Mouse (Mus musculus): ENCODE measurements at regions not wholly inside any gene's neighbourhood (a gene's known extent, or its start where the extent isn't known, plus 50 kb on each side); places are given as distances from the start of the nearest gene placed in this dataset.

- H3K4me3 ChIP-seq = no peak overlapping the region
- H3K36me3 ChIP-seq = no peaks in the 10 kb centered on the region
- no peaks in the 10 kb centered on the region for H3K4me1 ChIP-seq
- 69% methylated on average over 8 of the region's 8 CpGs for WGBS (ENCODE audit: insufficient replicate concordance)
- no peak for ATAC-seq
- H3K9ac ChIP-seq = no peak overlapping the region
- H3K27ac ChIP-seq = no peak overlapping the region
- no peaks in the 10 kb centered on the region for H3K27me3 ChIP-seq (replicated peaks)
- H3K9me3 ChIP-seq (replicated peaks) = no peaks in the 10 kb centered on the region
- no peak overlapping the region for H3K4me2 ChIP-seq
Observed at GRCm38 (mm10) chr10:92367126-92367525, 355.1 kb downstream of the Nedd1 start.

- Histone ChIP-seq H3K4me3 (no peak overlapping the region), H3K27ac (no peak overlapping the region), H3K9ac (no peak overlapping the region), H3K4me1 (no peaks in the 10 kb centered on the region), H3K36me3 (no peaks in the 10 kb centered on the region), H3K9me3 (replicated peaks) (no peaks in the 10 kb centered on the region), H3K27me3 (replicated peaks) (no peaks in the 10 kb centered on the region), H3K4me2 (no peak overlapping the region)
- no peak for ATAC-seq
- WGBS (ENCODE audit: insufficient replicate concordance) = 71% methylated on average over 3 of the region's 3 CpGs
Observed at GRCm38 (mm10) chr10:92356738-92357137, 365.5 kb downstream of the Nedd1 start.

- H3K4me2 ChIP-seq = no peak overlapping the region
- no peak overlapping the region for H3K9ac ChIP-seq
- no peaks in the 10 kb centered on the region for H3K27me3 ChIP-seq (replicated peaks)
- no peak overlapping the region for H3K27ac ChIP-seq
- H3K9me3 ChIP-seq (replicated peaks) = no peaks in the 10 kb centered on the region
- no peaks in the 10 kb centered on the region for H3K36me3 ChIP-seq
- no peaks in the 10 kb centered on the region for H3K4me1 ChIP-seq
- 60% methylated on average over 6 of the region's 7 CpGs for WGBS (ENCODE audit: insufficient replicate concordance)
- H3K4me3 ChIP-seq = no peak overlapping the region
- no peak for ATAC-seq
Observed at GRCm38 (mm10) chr10:92349043-92349442, 373.2 kb downstream of the Nedd1 start.

GRCm38 (mm10) chr10:92347960-92348675 is 374.1 kb downstream of the Nedd1 start:
- no peaks in the 10 kb centered on the region for H3K9me3 ChIP-seq (replicated peaks)
- ATAC-seq = no peak
- H3K27ac ChIP-seq = no peak overlapping the region
- H3K36me3 ChIP-seq = no peaks in the 10 kb centered on the region
- no peak overlapping the region for H3K4me2 ChIP-seq
- WGBS (ENCODE audit: insufficient replicate concordance) = 66% methylated on average over 10 of the region's 10 CpGs
- no peak overlapping the region for H3K4me3 ChIP-seq
- no peak overlapping the region for H3K9ac ChIP-seq
- H3K4me1 ChIP-seq = no peaks in the 10 kb centered on the region
- no peaks in the 10 kb centered on the region for H3K27me3 ChIP-seq (replicated peaks)

- no peak overlapping the region for H3K9ac ChIP-seq
- no peak overlapping the region for H3K4me2 ChIP-seq
- 75% methylated on average over 2 of the region's 2 CpGs for WGBS (ENCODE audit: insufficient replicate concordance)
- H3K27ac ChIP-seq = no peak overlapping the region
- H3K4me1 ChIP-seq = no peaks in the 10 kb centered on the region
- H3K9me3 ChIP-seq (replicated peaks) = no peaks in the 10 kb centered on the region
- H3K27me3 ChIP-seq (replicated peaks) = no peaks in the 10 kb centered on the region
- ATAC-seq = no peak
- no peak overlapping the region for H3K4me3 ChIP-seq
- no peaks in the 10 kb centered on the region for H3K36me3 ChIP-seq
Observed at GRCm38 (mm10) chr10:92339671-92340070, 382.5 kb downstream of the Nedd1 start.

GRCm38 (mm10) chr10:92336949-92337348 is 385.3 kb downstream of the Nedd1 start:
- no peaks in the 10 kb centered on the region for H3K27me3 ChIP-seq (replicated peaks)
- ATAC-seq = no peak
- no peak overlapping the region for H3K4me3 ChIP-seq
- no peaks in the 10 kb centered on the region for H3K4me1 ChIP-seq
- no peak overlapping the region for H3K9ac ChIP-seq
- 54% methylated on average over 2 of the region's 2 CpGs for WGBS (ENCODE audit: insufficient replicate concordance)
- H3K36me3 ChIP-seq = no peaks in the 10 kb centered on the region
- H3K9me3 ChIP-seq (replicated peaks) = no peaks in the 10 kb centered on the region
- no peak overlapping the region for H3K27ac ChIP-seq
- no peak overlapping the region for H3K4me2 ChIP-seq

- no peak overlapping the region for H3K4me3 ChIP-seq
- no peak for ATAC-seq
- H3K4me2 ChIP-seq = no peak overlapping the region
- H3K27ac ChIP-seq = no peak overlapping the region
- 62% methylated on average over 5 of the region's 5 CpGs for WGBS (ENCODE audit: insufficient replicate concordance)
- H3K27me3 ChIP-seq (replicated peaks) = no peaks in the 10 kb centered on the region
- no peaks in the 10 kb centered on the region for H3K4me1 ChIP-seq
- no peaks in the 10 kb centered on the region for H3K36me3 ChIP-seq
- H3K9me3 ChIP-seq (replicated peaks) = no peaks in the 10 kb centered on the region
- no peak overlapping the region for H3K9ac ChIP-seq
Observed at GRCm38 (mm10) chr10:92336138-92336537, 386.1 kb downstream of the Nedd1 start.

- H3K4me1 ChIP-seq = no peaks in the 10 kb centered on the region
- H3K27ac ChIP-seq = no peak overlapping the region
- no peak for ATAC-seq
- H3K36me3 ChIP-seq = no peaks in the 10 kb centered on the region
- no peak overlapping the region for H3K4me2 ChIP-seq
- WGBS (ENCODE audit: insufficient replicate concordance) = 69% methylated on average over 5 of the region's 5 CpGs
- H3K9me3 ChIP-seq (replicated peaks) = no peaks in the 10 kb centered on the region
- no peaks in the 10 kb centered on the region for H3K27me3 ChIP-seq (replicated peaks)
- H3K4me3 ChIP-seq = no peak overlapping the region
- H3K9ac ChIP-seq = no peak overlapping the region
Observed at GRCm38 (mm10) chr10:92335141-92335540, 387.1 kb downstream of the Nedd1 start.

- Histone ChIP-seq H3K27me3 (replicated peaks) (no peaks in the 10 kb centered on the region), H3K27ac (no peak overlapping the region), H3K9me3 (replicated peaks) (no peaks in the 10 kb centered on the region), H3K4me1 (no peaks in the 10 kb centered on the region), H3K4me2 (no peak overlapping the region), H3K9ac (no peak overlapping the region), H3K36me3 (no peaks in the 10 kb centered on the region), H3K4me3 (no peak overlapping the region)
- no peak for ATAC-seq
- WGBS (ENCODE audit: insufficient replicate concordance) = 39% methylated on average over 6 of the region's 6 CpGs
Observed at GRCm38 (mm10) chr10:92333869-92334268, 388.4 kb downstream of the Nedd1 start.

GRCm38 (mm10) chr10:92333042-92333774 is 389.0 kb downstream of the Nedd1 start:
- Histone ChIP-seq H3K4me1 (no peaks in the 10 kb centered on the region), H3K9me3 (replicated peaks) (no peaks in the 10 kb centered on the region), H3K36me3 (no peaks in the 10 kb centered on the region), H3K4me2 (no peak overlapping the region), H3K4me3 (no peak overlapping the region), H3K27me3 (replicated peaks) (no peaks in the 10 kb centered on the region), H3K9ac (no peak overlapping the region), H3K27ac (no peak overlapping the region)
- ATAC-seq = no peak
- whole genome bisulfite sequencing (ENCODE audit: insufficient replicate concordance) = 25% methylated on average over 3 of the region's 3 CpGs

- peaks cover 5% of the 10 kb centered on the region; the same call in 1 of the 2 replicates for H3K4me1 ChIP-seq
- H3K36me3 ChIP-seq = no peaks in the 10 kb centered on the region
- no peak overlapping the region for H3K9ac ChIP-seq
- ATAC-seq = no peak
- no peak overlapping the region for H3K27ac ChIP-seq
- 61% methylated on average over 10 of the region's 10 CpGs for WGBS (ENCODE audit: insufficient replicate concordance)
- H3K4me3 ChIP-seq = no peak overlapping the region
- H3K27me3 ChIP-seq (replicated peaks) = no peaks in the 10 kb centered on the region
- no peaks in the 10 kb centered on the region for H3K9me3 ChIP-seq (replicated peaks)
- H3K4me2 ChIP-seq = no peak overlapping the region
Observed at GRCm38 (mm10) chr10:92330150-92330549, 392.1 kb downstream of the Nedd1 start.

GRCm38 (mm10) chr10:92329661-92330060 is 392.6 kb downstream of the Nedd1 start:
- Histone ChIP-seq H3K27me3 (replicated peaks) (no peaks in the 10 kb centered on the region), H3K4me1 (peaks cover 6% of the 10 kb centered on the region; the same call in 1 of the 2 replicates), H3K4me2 (no peak overlapping the region), H3K4me3 (no peak overlapping the region), H3K27ac (no peak overlapping the region), H3K9ac (no peak overlapping the region), H3K9me3 (replicated peaks) (no peaks in the 10 kb centered on the region), H3K36me3 (no peaks in the 10 kb centered on the region)
- ATAC-seq = no peak
- WGBS (ENCODE audit: insufficient replicate concordance) = 70% methylated on average over 1 of the region's 1 CpGs

Data from liver, embryonic 12.5 days (tissue).